Mouse (Mus musculus): ENCODE results near the gene Vwa3b.

The Vwa3b gene

DNA sequence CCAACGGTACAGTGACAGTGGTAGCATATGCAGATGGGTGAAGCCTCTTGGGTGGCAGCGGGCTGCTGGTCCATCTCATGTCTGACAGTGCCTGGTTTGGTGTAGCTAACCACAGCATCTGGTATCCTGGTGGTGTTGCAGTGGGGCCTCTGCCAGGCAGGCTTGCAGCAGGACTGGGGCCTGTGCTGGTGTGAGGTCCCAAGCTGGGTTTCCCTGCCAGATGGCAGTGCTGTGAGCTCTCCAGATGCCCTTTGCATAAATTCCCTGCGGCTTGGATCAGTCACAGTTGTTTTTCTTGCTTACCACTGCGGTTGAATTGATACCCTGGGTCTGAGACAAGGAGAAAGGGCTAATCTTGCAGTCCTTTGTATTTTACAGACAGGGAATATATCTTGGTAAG lies 95.9 kb downstream of the Vwa3b start:
- no peak for DNase-seq (ENCODE audit: low read depth, low spot score)

GRCm38 (mm10) chr1:37122798-37123197 lies 96.4 kb downstream of the Vwa3b start:
- DNase-seq (ENCODE audit: low read depth, low spot score): no peak

DNA sequence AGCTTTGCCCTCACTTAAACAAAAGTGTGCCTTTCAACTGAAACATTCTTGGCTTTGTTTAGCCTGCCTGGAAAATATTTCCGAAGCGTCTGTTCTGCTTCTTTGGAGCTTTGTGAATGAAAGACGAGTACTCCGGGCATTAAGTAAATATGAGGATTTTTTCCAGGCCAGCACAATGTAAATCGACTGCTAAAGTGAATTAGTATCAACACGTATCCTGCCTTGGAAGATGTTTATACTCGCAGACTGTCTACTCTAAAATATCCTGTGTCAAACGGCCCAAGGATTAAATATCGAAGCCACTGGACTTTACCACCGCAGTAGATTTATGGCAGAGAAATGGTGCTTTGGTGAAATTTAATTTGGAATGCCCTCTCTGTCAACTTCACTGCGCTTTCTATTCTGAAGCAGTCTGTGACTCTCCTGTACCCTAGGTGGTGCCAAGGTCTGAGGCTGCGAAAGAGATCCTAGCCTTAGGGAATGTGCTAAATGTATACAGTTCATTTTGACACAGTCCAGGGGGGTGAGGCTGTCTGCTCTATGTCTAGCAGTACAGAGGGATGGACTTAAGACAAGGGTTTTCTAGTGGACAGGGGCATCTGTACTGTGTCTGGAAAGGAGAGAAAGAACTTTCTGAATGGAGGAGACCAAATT lies 98.4 kb downstream of the Vwa3b start:
- no peak for DNase-seq (ENCODE audit: low read depth, low spot score)

DNA sequence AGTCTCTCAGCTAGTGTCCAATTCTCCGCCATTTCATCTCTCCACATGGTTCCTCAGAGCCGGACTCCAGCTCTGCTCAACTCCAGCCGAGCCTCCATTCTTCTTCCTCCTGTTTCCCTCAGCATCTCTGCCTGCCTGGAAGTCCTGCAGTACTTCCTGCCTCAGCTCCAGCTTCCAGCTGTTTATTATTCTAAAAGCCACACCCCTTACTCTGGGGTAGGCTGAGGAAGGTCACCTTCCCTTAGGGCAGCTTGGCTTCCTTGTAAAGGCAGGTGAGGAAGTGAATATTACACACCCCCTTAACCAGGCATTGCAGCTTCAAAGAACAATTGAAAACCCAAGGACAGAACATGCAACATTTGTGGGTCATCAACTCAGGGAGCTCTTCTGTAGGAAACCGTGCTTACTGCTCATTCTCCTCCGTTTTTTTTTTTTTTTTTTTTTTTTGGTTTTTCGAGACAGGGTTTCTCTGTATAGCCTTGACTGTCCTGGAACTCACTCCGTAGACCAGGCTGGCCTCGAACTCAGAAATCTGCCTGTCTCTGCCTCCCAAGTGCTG lies 103.7 kb downstream of the Vwa3b start:
- no peak for DNase-seq (ENCODE audit: low read depth, low spot score)

DNA sequence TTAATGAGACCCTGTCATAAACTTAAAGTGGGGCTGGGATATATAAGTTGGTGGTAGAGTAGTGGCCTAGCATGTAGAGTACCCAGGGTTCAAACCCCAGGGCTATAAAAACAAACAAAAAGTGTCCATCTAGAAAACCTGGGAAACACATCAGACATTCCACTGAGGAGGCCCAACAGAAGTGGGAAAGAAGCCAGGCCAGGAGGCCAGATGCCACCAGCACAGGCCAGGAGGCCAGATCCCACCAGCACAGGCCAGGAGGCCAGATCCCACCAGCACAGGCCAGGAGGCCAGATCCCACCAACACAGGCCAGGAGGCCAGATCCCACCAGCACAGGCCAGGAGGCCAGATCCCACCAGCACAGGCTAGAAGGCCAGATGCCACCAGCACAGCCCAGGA lies 104.8 kb downstream of the Vwa3b start:
- no peak for DNase-seq (ENCODE audit: low read depth, low spot score)

DNA sequence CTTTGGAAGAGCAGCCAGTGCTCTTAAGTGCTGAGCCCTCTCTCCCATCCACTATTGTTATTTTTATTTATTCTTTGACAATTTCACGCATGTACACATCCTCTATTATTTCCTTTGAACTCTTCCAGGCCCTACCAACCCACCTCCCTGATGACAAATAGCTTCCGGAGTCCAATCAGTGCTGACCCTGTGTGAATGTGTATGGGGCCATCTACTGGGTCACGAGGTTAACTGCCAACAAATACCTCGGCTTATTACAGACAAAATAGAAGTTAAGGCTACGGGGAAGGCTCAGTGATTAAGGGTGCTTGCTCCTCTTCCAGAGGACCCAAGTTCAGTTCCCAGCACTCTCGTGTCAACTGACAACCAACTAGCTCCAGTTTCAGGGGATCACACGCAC lies 106.0 kb downstream of the Vwa3b start:
- peak; percentile 19 for DNase-seq (ENCODE audit: low read depth, low spot score)

GRCm38 (mm10) chr1:37145966-37146365 lies 119.6 kb downstream of the Vwa3b start:
- DNase-seq (ENCODE audit: low read depth, low spot score): no peak

- no peak for DNase-seq (ENCODE audit: low read depth, low spot score)
Observed at GRCm38 (mm10) chr1:37149866-37150265, 123.5 kb downstream of the Vwa3b start.

DNA sequence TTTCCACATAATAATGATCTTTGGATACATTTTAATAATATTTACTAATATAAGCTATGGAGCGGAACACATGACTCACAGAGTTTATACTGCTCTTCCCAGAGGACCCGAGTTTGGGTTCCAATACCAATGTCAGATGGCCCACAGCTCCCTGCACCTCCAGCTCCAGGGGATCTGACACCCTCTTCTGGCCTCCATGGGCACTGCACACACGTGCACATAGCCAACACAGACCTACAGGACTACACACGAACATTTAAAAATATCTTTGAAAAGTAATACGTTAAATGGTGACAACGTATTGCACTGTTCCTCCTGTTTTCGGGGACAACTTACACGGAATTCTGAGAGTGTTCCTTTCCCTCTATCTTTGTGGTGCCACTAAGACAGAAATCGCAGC lies 125.5 kb downstream of the Vwa3b start:
- no peak for DNase-seq (ENCODE audit: low read depth, low spot score)

GRCm38 (mm10) chr1:37166066-37166465 lies 139.7 kb downstream of the Vwa3b start:
- DNase-seq (ENCODE audit: low read depth, low spot score): no peak

DNA sequence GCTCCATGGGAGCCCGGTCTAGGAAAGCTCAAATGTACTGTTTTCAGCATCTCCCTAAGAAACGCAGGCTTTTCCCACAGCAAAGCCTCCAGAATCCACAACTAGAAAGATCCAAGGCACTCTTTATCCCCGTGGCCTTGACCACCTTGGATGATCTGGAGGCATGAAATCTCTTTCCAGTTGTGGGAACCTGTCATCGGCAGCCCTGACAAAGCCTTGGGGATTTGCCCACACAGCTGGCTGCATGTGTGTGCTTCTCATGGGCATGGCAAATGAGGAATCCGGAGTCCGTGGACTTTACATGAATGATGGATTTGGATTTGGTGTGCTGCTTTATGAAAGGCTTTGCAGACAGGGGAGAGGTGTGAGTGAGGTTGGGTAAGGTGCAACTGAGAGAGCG lies 141.5 kb downstream of the Vwa3b start:
- no peak for DNase-seq (ENCODE audit: low read depth, low spot score)

DNA sequence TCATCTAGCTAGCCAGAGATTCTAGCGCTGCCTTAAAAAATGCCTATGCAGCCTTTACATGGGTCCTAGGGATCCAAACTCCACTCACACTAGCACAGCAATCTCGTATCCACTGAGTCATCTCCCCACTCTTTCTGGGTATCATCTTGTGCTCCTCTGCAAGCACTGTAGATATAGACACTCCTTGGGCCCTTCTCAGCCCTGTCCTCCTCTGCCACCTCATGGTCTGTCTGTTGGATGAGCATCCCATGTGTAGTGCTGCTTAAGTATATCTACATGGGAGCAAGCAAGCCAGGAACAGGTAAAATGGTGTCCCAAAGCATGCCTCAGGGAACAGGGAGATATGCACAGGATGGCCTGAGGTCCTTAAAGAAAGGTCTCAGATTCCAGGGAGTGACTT lies 151.5 kb downstream of the Vwa3b start:
- DNase-seq (ENCODE audit: low read depth, low spot score): no peak

GRCm38 (mm10) chr1:37179852-37180251 lies 153.5 kb downstream of the Vwa3b start:
- no peak for DNase-seq (ENCODE audit: low read depth, low spot score)

DNA sequence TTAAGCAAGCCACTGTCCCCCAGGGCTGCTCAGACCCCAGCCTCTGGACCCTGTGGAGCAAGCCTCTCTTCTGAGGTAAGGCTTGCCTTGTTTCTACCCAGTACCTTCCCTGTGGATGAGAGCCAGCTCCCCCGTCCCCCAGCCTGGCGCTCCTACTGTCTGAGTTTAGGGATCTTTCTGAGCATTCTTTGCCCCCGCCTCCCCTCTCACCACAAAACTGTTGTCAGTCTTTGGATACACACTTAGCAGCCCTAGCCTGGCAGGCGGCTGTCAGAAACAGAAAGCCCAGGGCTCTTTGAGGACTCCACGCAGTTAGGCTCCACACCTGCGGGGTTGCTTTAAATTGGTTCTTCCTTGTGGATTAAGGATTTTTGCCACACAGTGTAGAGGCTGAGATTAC lies 160.7 kb downstream of the Vwa3b start:
- no peak for DNase-seq (ENCODE audit: low read depth, low spot score)

DNA sequence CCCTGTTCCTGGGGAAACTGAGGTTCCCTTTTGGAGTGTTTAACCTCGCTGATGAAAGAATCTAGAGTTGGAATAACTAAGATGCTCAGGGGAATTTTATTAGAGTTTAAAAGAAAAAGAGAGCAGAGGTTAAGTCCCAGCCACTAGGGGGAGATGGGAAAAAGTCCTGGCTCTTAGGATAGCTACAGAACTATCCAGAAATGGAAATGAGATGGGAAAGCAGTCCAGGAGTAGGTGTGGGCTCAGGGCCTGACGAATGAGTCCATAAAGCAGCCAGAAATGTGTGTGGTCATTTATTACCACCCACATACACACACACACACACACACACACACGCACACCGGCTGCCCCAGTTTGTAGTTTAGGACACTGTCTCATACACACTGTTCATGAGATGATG lies 168.2 kb downstream of the Vwa3b start:
- DNase-seq (ENCODE audit: low read depth, low spot score): no peak

DNA sequence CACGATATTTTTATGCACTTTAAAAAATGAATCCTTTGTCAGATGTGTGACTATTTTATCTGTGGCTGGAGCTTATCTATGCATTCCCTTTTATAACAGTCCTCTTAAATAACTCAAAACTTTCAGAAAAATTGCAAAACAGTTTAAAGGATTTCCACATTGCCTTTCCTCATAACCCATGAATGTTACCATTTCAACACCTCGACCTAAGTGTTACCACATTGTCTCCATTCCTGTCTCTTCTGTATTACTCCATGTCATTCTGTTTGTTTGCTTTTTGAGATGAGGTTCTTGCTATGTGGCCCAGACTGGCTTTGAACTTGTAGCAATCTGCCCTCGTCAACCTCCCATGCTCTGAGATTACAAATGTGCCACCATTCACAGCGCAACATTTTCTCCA lies 175.0 kb downstream of the Vwa3b start:
- no peak for DNase-seq (ENCODE audit: low read depth, low spot score)

DNA sequence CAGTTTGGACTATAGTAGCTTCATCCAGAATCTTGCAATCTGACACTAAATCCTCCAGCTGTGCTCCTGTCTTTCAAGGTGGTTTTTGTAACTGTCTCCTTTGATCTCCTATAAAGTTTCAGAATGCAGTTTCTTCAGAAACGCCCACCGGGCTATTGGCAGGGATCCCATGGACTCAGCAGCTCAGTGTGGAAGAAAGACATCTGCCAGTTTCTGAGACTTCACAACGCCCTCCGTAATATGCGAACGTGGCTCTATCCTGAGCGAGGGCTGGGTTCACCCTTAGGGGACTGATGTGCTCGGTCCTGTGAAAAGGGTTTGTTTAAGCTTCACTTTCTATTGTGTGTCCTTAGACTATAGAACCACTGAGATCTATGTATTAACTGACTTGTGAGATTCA lies 181.3 kb downstream of the Vwa3b start:
- DNase-seq (ENCODE audit: low read depth, low spot score): no peak

DNA sequence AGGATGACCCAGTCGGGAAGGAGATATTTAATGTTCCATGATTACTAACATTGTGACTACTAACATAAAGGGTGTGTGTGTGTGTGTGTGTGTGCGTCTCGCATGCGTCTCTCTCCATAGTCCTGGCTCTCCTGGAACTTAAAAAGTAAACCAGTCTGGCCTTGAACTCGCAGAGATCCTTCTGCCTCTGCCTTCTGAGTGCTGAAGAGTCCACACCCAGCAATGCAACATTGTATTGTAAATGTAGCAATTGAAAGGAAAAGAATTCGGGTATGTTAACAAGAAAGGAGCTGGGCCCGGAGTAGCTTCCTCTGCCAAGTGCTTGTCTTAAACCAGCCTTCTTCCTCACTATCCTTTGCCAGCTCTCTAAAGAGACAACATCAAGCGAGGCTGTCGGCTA lies 186.0 kb downstream of the Vwa3b start:
- no peak for DNase-seq (ENCODE audit: low read depth, low spot score)

GRCm38 (mm10) chr1:37214144-37214543 lies 187.7 kb downstream of the Vwa3b start, which contains the start of gene Cnga3:
Gene Cnga3, plus strand, starts transcription at chr1:37214434.
- no peak for DNase-seq (ENCODE audit: low read depth, low spot score)

DNA sequence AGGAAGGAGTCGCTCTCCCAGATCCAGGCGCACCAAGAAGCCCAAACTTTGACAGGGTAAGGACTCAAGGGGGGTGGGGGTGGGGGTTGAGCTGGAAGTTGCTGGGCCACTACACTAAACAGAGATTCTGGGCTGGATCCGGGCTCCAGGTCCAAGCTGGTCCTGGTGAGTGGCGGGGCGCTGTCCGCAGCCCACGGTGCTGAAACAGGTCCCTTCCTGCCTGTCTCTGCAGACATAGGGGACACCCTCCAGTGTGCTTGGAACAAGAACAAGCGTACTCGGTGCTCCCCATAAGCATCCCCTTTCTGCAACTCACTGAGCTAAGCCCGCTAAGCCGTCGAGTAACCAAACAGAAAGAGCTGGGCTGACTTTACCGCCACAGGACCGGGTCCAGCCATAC lies 192.0 kb downstream of the Vwa3b start:
- DNase-seq (ENCODE audit: low read depth, low spot score): peak; percentile 12

- no peak for DNase-seq (ENCODE audit: low read depth, low spot score)
Observed at GRCm38 (mm10) chr1:37219593-37219992, 193.2 kb downstream of the Vwa3b start.

- no peak for DNase-seq (ENCODE audit: low read depth, low spot score)
Observed at GRCm38 (mm10) chr1:37220134-37220907, 193.9 kb downstream of the Vwa3b start.

DNA sequence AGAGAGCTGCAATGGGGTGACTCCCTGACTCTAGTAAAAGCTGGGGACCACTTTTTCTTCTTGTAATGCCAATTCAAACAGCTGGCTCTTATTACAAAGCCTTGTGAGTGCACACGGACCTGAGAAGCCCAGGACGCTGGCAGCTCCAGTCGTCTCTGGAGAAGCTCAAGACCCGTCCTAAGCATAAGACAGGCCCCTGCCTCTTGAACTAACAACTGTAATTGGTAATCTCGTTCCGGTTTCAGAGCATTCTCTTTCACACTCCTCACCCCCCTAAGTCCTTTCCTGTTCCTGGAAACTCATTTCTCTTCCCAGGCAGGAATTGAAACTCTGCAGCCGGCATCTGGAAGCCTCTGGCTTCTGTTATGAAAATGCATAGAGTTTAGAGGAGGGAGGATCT lies 195.6 kb downstream of the Vwa3b start:
- no peak for DNase-seq (ENCODE audit: low read depth, low spot score)
